Mouse (Mus musculus): Measurements from ENCODE around the gene Hps1. TPM values are rescaled to one million over a fixed set of nuclear protein-coding genes. Genes with fewer than 3 reads are reported as not detected.

Hps1 gene
- total RNA-seq, 1 experiment = 13.1 TPM

DNA sequence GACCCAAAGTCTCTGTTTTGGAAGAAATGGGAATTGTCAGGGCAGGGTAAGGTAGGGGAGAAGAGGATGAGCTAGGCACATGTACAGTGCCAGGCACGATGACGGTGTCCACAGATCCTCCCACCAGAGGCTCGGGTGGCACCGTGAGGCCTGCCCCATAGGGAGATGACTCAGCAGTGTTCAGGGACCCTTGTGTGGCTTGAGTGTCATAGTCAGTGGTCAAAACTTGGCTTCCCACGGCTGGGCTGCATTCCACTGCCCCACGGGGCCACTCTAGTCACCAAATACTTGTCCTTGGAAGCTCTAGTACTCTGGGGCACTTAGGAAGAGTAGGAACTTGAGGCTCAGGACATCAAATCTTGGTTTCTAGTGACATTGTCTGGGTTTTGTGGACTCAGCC lies 23.1 kb downstream of the Hps1 start:
- TF ChIP-seq ZC3H11A (IDR thresholded peaks at IDR 0.05; ENCODE audit: borderline replicate concordance, low read depth, low read length) = no peak
- TF ChIP-seq ZNF384 (IDR thresholded peaks at IDR 0.05; ENCODE audit: low read depth, low read length) = no peak
- TF ChIP-seq CHD2 (IDR thresholded peaks at IDR 0.05; ENCODE audit: low read depth, low read length) = no peak
- TF ChIP-seq MAFK (IDR thresholded peaks at IDR 0.05; ENCODE audit: insufficient read depth, low read depth, low read length) = no peak
- TF ChIP-seq HCFC1 (IDR thresholded peaks at IDR 0.05; ENCODE audit: borderline replicate concordance, insufficient read depth, low read length) = no peak
- Histone ChIP-seq H3K27ac (ENCODE audit: insufficient read depth, low read depth, low read length, poor library complexity, severe bottlenecking) (no peak overlapping the region), H3K9me3 (ENCODE audit: control insufficient read depth, insufficient read depth, low read depth, low read length) (no peaks in the 10 kb centered on the region), H3K9ac (ENCODE audit: insufficient read depth, low read depth, low read length, poor library complexity, severe bottlenecking) (no peak overlapping the region), H3K36me3 (ENCODE audit: control insufficient read depth, insufficient read depth, low read length, poor library complexity, severe bottlenecking) (peaks cover 8% of the 10 kb centered on the region; the same call in 1 of the 2 replicates), H3K4me1 (ENCODE audit: control insufficient read depth in 2 of 2, insufficient read depth in 2 of 2, low read length in 2 of 2, poor library complexity in 1 of 2) (peaks cover 0 to 2% of the 10 kb centered on the region in 2 experiments; a peak in 2 of 4 replicates), H3K4me3 (ENCODE audit: insufficient read depth in 1 of 2, low read depth in 1 of 2, low read length in 2 of 2, poor library complexity in 1 of 2, severe bottlenecking in 1 of 2) (no peak overlapping the region)
- DNase-seq (ENCODE audit: low read depth, low spot score) = no peak
- in situ Hi-C loops (cut with MboI; ENCODE audit: low sequenced_read_pairs in 2 of 2, unreplicated experiment in 2 of 2) = no loop called here

DNA sequence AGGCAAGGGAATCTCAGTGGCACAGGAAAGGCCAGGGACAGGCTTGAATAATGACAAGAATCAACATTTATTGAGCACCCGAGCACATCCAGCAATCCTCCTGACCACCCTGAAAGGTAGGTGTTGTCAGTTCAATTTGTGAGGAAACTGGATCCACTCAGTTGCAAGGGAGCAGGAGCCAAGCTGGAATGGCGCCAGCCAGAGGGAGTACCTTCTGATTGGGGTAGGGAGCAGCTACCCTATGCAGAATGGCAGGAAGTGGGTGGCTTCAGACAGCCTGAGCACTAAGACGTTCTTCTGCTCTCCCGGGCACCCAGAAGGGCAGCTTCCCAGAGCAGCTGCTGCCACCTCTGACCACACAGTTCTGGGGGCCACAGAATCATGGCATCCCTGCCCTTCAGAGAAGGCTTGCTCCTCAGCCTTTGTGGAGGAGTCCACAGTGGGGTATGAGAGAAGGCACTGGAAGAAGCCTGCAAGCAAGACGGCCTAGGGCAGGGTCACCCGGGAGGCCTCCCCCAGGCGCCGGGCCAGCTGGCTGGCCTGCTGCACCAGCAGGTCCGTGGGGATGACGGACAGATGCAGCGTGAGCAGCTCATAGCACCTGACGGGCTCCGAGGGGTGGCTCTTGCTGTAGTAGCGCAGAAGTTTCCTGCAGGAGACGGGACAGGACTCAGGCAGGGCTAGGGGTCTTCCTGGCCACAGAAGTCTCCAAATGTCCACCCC lies 24.5 kb downstream of the Hps1 start:
- Histone ChIP-seq H3K27ac (ENCODE audit: insufficient read depth, low read depth, low read length, poor library complexity, severe bottlenecking) (no peak overlapping the region), H3K36me3 (ENCODE audit: control insufficient read depth, insufficient read depth, low read length, poor library complexity, severe bottlenecking) (peaks cover 5% of the 10 kb centered on the region; the same call in 1 of the 2 replicates), H3K9me3 (ENCODE audit: control insufficient read depth, insufficient read depth, low read depth, low read length) (no peaks in the 10 kb centered on the region), H3K9ac (ENCODE audit: insufficient read depth, low read depth, low read length, poor library complexity, severe bottlenecking) (no peak overlapping the region), H3K4me3 (ENCODE audit: insufficient read depth in 1 of 2, low read depth in 1 of 2, low read length in 2 of 2, poor library complexity in 1 of 2, severe bottlenecking in 1 of 2) (no peak overlapping the region), H3K4me1 (ENCODE audit: control insufficient read depth in 2 of 2, insufficient read depth in 2 of 2, low read length in 2 of 2, poor library complexity in 1 of 2) (peaks cover 0 to 2% of the 10 kb centered on the region in 2 experiments; a peak in 2 of 4 replicates)
- TF ChIP-seq ZC3H11A (IDR thresholded peaks at IDR 0.05; ENCODE audit: borderline replicate concordance, low read depth, low read length) (no peak), HCFC1 (IDR thresholded peaks at IDR 0.05; ENCODE audit: borderline replicate concordance, insufficient read depth, low read length) (no peak), CHD2 (IDR thresholded peaks at IDR 0.05; ENCODE audit: low read depth, low read length) (no peak), MAFK (IDR thresholded peaks at IDR 0.05; ENCODE audit: insufficient read depth, low read depth, low read length) (no peak), ZNF384 (IDR thresholded peaks at IDR 0.05; ENCODE audit: low read depth, low read length) (no peak)
- in situ Hi-C loops (cut with MboI; ENCODE audit: low sequenced_read_pairs in 2 of 2, unreplicated experiment in 2 of 2) = no loop called here
- no peak for DNase-seq (ENCODE audit: low read depth, low spot score)

DNA sequence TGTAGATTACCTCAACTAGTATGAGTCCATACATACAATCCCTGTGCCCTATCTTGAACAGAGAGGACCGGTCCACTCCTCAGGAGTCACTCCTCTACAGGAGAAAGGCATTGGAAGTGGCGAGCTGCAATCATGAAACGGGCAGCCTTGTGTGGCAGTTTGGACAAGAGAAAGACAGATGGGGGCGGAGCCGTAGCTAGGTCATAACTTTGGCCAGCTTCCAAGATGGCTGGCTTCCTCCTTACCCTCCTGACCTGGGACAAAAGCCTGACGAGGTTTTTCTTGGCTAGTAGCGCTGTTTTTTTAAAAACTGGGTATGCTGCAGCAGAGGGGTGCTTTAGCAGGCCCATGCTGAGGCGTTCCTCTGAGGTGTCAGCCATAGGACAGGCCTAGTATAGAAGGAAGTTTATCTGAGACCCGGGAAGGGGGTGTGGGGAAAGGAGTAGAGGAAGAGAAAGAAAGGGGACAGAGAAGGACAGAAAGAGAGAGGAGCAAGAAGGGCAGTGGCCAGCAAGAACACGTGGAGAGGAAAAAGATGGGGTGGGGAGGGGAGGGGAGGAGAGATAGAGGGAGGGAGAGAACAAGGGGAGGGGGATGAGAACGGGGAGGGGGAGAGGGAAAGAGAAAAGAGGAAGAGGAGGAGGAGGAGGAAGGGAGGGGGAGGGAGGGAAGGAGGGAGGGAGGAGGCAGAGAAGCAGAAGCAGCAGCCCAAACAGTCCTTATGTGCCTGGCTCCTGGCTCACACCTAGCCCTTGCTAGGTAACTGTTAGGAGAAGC lies 26.4 kb downstream of the Hps1 start:
- TF ChIP-seq MAFK (IDR thresholded peaks at IDR 0.05; ENCODE audit: insufficient read depth, low read depth, low read length) (no peak), HCFC1 (IDR thresholded peaks at IDR 0.05; ENCODE audit: borderline replicate concordance, insufficient read depth, low read length) (no peak)
- no peak for DNase-seq (ENCODE audit: low read depth, low spot score)
- H3K36me3 ChIP-seq (ENCODE audit: control insufficient read depth, insufficient read depth, low read length, poor library complexity, severe bottlenecking) = no peaks in the 10 kb centered on the region; the same call in 1 of the 2 replicates
- H3K4me1 ChIP-seq (ENCODE audit: control insufficient read depth in 2 of 2, insufficient read depth in 2 of 2, low read length in 2 of 2, poor library complexity in 1 of 2) = peaks cover 0 to 2% of the 10 kb centered on the region in 2 experiments; a peak in 2 of 4 replicates
- no peak overlapping the region for H3K4me3 ChIP-seq (ENCODE audit: insufficient read depth in 1 of 2, low read depth in 1 of 2, low read length in 2 of 2, poor library complexity in 1 of 2, severe bottlenecking in 1 of 2)
- in situ Hi-C loops (cut with MboI; ENCODE audit: low sequenced_read_pairs in 2 of 2, unreplicated experiment in 2 of 2) = no loop called here
- no peak overlapping the region for H3K27ac ChIP-seq (ENCODE audit: insufficient read depth, low read depth, low read length, poor library complexity, severe bottlenecking)
- H3K9me3 ChIP-seq (ENCODE audit: control insufficient read depth, insufficient read depth, low read depth, low read length) = no peaks in the 10 kb centered on the region
- no peak overlapping the region for H3K9ac ChIP-seq (ENCODE audit: insufficient read depth, low read depth, low read length, poor library complexity, severe bottlenecking)

DNA sequence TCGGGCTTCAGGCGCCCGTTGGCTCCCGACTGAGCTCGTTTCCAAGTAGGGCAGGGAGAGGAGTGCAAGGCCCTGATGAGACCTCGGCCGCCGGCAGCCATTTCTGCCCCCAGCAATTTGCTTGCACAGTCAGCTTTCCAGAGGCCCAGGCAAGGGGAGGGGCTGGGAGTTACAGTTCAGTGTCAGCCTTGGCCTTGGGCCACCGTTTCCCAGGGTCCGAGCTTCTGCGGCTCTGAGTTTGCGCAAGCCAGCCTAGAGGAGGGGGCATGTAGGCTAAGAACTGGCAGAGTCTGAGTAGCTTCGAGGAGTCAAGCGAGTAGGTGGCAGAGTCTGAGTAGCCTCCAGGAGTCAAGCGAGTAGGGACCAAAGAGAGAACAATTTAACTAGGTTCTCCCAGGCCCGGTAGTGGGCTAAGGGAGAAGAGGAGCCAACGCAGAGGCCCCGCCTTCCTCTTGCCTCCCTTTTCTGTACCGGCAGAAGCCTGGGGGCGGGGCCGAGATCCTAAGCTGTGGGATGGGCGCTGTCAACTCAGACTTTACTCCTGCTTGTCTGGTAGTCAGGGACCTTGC lies 27.3 kb downstream of the Hps1 start, which contains the start of gene Pyroxd2:
Gene Pyroxd2, minus strand, starts transcription at position 413 of the 569 bp plus-strand sequence.
- H3K27ac ChIP-seq (ENCODE audit: insufficient read depth, low read depth, low read length, poor library complexity, severe bottlenecking) = no peak within 1 kb of the TSS
- in situ Hi-C loops (cut with MboI; ENCODE audit: low sequenced_read_pairs in 2 of 2, unreplicated experiment in 2 of 2) = no loop called here
- H3K9me3 ChIP-seq (ENCODE audit: control insufficient read depth, insufficient read depth, low read depth, low read length) = no peaks in the 10 kb centered on the region
- H3K9ac ChIP-seq (ENCODE audit: insufficient read depth, low read depth, low read length, poor library complexity, severe bottlenecking) = peak within 1 kb of the TSS; percentile 39
- DNase-seq (ENCODE audit: low read depth, low spot score) = peak; percentile 82
- no peaks in the 10 kb centered on the region; the same call in 1 of the 2 replicates for H3K36me3 ChIP-seq (ENCODE audit: control insufficient read depth, insufficient read depth, low read length, poor library complexity, severe bottlenecking)
- peak within 1 kb of the TSS; percentile 45 to 73 for H3K4me3 ChIP-seq (ENCODE audit: insufficient read depth in 1 of 2, low read depth in 1 of 2, low read length in 2 of 2, poor library complexity in 1 of 2, severe bottlenecking in 1 of 2)
- peaks cover 0 to 2% of the 10 kb centered on the region in 2 experiments; a peak in 2 of 4 replicates for H3K4me1 ChIP-seq (ENCODE audit: control insufficient read depth in 2 of 2, insufficient read depth in 2 of 2, low read length in 2 of 2, poor library complexity in 1 of 2)
- TF ChIP-seq CHD2 (IDR thresholded peaks at IDR 0.05; ENCODE audit: low read depth, low read length) = no peak
- no peak for TF ChIP-seq MAFK (IDR thresholded peaks at IDR 0.05; ENCODE audit: insufficient read depth, low read depth, low read length)
- TF ChIP-seq ZNF384 (IDR thresholded peaks at IDR 0.05; ENCODE audit: low read depth, low read length) = no peak
- TF ChIP-seq HCFC1 (IDR thresholded peaks at IDR 0.05; ENCODE audit: borderline replicate concordance, insufficient read depth, low read length) = no peak
- no peak for TF ChIP-seq ZC3H11A (IDR thresholded peaks at IDR 0.05; ENCODE audit: borderline replicate concordance, low read depth, low read length)
